Mouse (Mus musculus) ES-Bruce4 (cell line): Measurements from ENCODE around the gene Ntf5.

Experiments used
- CTCF ChIP-seq: IDR thresholded peaks from one replicate; pipeline ENCODE4 v1.8.1; 2011; ENCODE audit warnings: low read depth, low read length
- EP300 ChIP-seq: IDR thresholded peaks from 2 replicates; pipeline ENCODE4 v1.6.1; 2011; ENCODE audit warnings: low read depth, low read length; ENCODE audit not compliant: insufficient read depth
- POLR2A ChIP-seq: IDR thresholded peaks from one replicate; pipeline ENCODE4 v1.8.1; 2011; ENCODE audit warnings: low read length; ENCODE audit not compliant: insufficient read depth

DNA sequence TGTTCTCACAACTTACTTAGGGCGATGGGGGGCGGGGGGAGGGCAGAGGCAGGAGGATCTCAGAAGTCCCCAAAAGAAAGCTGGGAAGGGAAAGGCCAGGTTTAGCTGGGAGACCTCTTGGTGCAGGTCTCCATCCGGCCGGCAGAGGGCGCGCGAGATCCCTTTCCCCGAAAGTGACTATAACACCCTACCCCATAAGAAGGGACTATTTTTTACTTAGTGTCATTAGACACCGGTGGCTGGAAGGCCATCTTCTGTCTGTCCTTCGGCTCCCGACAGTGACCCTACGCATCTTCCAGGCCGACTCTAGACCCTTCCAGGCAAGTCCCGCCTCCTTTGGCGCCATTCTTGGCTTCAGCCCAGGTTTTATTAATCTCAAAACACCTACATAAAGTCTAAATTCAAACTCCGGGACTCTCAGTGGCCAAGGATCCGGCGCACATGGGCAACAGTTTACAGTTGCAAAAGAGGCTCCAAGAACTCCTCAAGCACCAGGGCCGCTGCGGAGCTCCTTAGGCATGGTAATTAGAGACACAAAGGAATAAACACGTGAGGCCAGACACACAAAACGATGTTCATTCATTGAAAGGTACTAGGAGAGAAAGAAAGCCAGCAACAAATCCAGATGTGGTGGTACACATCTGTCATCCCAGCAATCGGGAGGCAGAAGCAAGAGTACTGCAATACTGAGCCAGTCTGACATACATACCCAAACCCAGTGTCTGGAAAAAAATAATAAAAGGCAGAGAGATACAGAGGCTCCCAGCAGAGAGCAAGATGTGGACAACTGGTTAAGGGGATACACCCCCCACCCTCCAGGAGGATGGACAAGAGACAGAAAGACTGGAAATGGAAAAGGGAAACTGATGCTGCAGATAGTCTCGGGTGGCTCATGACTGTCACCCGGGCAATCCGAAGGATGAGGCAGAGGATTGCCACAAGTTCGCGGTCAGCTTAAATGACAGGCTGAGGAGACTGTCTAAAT lies 8.1 kb upstream of the Ntf5 start, which contains the start of gene Kcna7:
- TF ChIP-seq CTCF = peak; percentile 87
- no peak for TF ChIP-seq EP300
- no peak for TF ChIP-seq POLR2A
